Comparison of ENCODE assay signal across 16 mouse cellular contexts in genomic region chr2:78606388-78606787, GRCm38 (mm10).
DNase-seq lines count a peak whose midpoint lies in the region; ATAC-seq and TF ChIP-seq lines count a peak whose summit lies in the region.
"Had no signal": no experiment of that assay in that cellular context is flagged by ENCODE, and none has a peak within 500 bp of the region (broad histone marks: within the 10 kb centered on the region; RNA-seq: fewer than 3 reads in every experiment).

No protein-coding gene starts in this region.

- DNase-seq in heart, postnatal 4 days, result peak; percentile 11
- DNase-seq in heart, adult 18-20 months, result no peak
- peak; percentile 33 for DNase-seq in midbrain, postnatal 0 days (ENCODE audit: low spot score)
- DNase-seq in left cerebral cortex, postnatal 36 days (ENCODE audit: low spot score in 2 of 2), result peak; percentile 17 to 24
- DNase-seq in lung, postnatal 36 days, result peak; percentile 46
- no peak for DNase-seq in spleen, adult 18-20 months
- DNase-seq in urinary bladder, adult 18-20 months (ENCODE audit: low spot score in 2 of 2), result no peak
- DNase-seq: adrenal gland, adult 2 months; cerebellum, postnatal 14 days; kidney, adult 11 months; kidney, postnatal 25 days; liver; thymus, adult 2 months had no signal

- no peak overlapping the region for H3K27ac ChIP-seq in midbrain, postnatal 0 days (ENCODE audit: low read depth, low read length)
- no peak overlapping the region for H3K27ac ChIP-seq in midbrain, embryonic 13.5 days
- H3K27ac ChIP-seq: heart, embryonic 13.5 days had no signal

- no peak overlapping the region for H3K9ac ChIP-seq in midbrain, postnatal 0 days (replicated peaks; ENCODE audit: low read length, poor library complexity, severe bottlenecking)
- no peak overlapping the region for H3K9ac ChIP-seq in midbrain, embryonic 13.5 days (replicated peaks)
- H3K9ac ChIP-seq: heart, embryonic 13.5 days had no signal

- no peak overlapping the region for H3K4me2 ChIP-seq in midbrain, postnatal 0 days (ENCODE audit: low read depth, low read length, poor library complexity, severe bottlenecking)
- H3K4me2 ChIP-seq in midbrain, embryonic 13.5 days (replicated peaks), result no peak overlapping the region
- H3K4me2 ChIP-seq: heart, embryonic 13.5 days; midbrain, embryonic 11.5 days had no signal

- TF ChIP-seq CTCF in midbrain, postnatal 0 days (IDR thresholded peaks at IDR 0.05), result no peak

- no peak for ATAC-seq in midbrain, postnatal 0 days (ENCODE audit: low FRiP score)
- ATAC-seq in midbrain, embryonic 13.5 days, result no peak

- no peak overlapping the region for H3K4me3 ChIP-seq in midbrain, postnatal 0 days (ENCODE audit: low read depth, low read length)
- no peak overlapping the region for H3K4me3 ChIP-seq in midbrain, embryonic 13.5 days (replicated peaks)
- H3K4me3 ChIP-seq: heart, embryonic 13.5 days had no signal

- H3K27me3 ChIP-seq in midbrain, postnatal 0 days (ENCODE audit: insufficient read depth, low read length), result no peaks in the 10 kb centered on the region
- no peaks in the 10 kb centered on the region for H3K27me3 ChIP-seq in midbrain, embryonic 13.5 days
- H3K27me3 ChIP-seq: heart, embryonic 13.5 days had no signal

- intact Hi-C loops in left cerebral cortex, postnatal 36 days (cut with DNase I), result no loop called here

- no peaks in the 10 kb centered on the region for H3K9me3 ChIP-seq in midbrain, postnatal 0 days (ENCODE audit: low read length)
- no peaks in the 10 kb centered on the region for H3K9me3 ChIP-seq in midbrain, embryonic 13.5 days

- H3K36me3 ChIP-seq in midbrain, postnatal 0 days (ENCODE audit: insufficient read depth, low read length), result no peaks in the 10 kb centered on the region
- no peaks in the 10 kb centered on the region for H3K36me3 ChIP-seq in midbrain, embryonic 13.5 days
- H3K36me3 ChIP-seq: heart, embryonic 13.5 days had no signal

- no peaks in the 10 kb centered on the region for H3K4me1 ChIP-seq in midbrain, postnatal 0 days (ENCODE audit: insufficient read depth, low read length)
- H3K4me1 ChIP-seq in midbrain, embryonic 13.5 days (replicated peaks), result no peaks in the 10 kb centered on the region

Comparison
In these comparisons a context has a peak if more than half of its experiments do, and no peak if none do; other contexts are left out.
1. DNase-seq: peak in heart, postnatal 4 days (single experiment), midbrain, postnatal 0 days (single experiment), left cerebral cortex, postnatal 36 days (2 of 2) and lung, postnatal 36 days (single experiment); none in heart, adult 18-20 months (0 of 2), spleen, adult 18-20 months (0 of 2) and urinary bladder, adult 18-20 months (0 of 2).